Mouse (Mus musculus): ENCODE results near the gene Ube2t.

DNA sequence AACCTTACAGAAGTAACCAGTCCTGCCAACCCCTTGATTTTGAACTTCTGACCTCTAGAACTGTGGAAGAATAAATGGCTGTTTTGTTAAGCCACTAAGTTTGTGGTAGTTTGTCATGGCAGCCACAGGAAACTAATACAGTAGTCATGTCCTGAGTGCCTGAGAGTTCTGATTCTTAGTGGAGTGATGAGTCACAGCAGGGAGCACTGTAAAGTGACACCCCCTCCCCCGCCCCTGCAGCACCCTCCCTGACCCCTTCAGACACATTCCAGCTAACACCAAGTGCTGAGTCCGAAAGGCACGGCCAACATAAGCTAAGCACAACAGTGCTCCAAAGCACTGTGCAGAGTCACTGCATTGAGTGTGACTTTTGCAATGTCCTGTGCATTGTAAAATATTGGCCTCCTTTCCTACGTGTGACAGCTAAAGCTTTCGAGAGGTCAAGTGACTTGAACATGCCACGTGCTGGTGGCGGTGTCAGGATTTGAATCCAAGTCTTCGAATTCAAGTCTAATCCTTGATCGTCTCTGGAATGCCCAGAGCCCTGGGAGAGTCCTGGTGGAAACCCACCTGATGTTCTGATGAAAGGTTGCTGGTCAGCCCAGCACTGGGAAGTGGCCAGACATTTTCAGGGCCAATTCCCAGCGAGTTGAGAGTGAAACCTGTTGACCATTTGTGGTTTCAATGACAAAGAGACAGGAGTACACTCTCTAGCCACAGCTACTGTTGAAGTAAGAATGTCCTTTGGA is 54.7 kb downstream of the Ube2t start:
- no peak for TF ChIP-seq CTCF (IDR thresholded peaks at IDR 0.05; ENCODE audit: insufficient read depth, low read depth, low read length)
- TF ChIP-seq POLR2A (IDR thresholded peaks at IDR 0.05; ENCODE audit: insufficient read depth, low read depth, low read length) = no peak

All from olfactory bulb, adult 2 months (tissue).